Mouse (Mus musculus): ENCODE measurements around the gene Rexo1.
A peak's percentile ranks its signal among the peaks of the same experiment; 100 is the strongest.

The Rexo1 gene

GRCm38 (mm10) chr10:80503599-80504220 lies 57.6 kb downstream of the Rexo1 start:
- no peak for DNase-seq

GRCm38 (mm10) chr10:80502819-80503314 lies 58.5 kb downstream of the Rexo1 start:
- DNase-seq, result no peak

GRCm38 (mm10) chr10:80502291-80502690 lies 59.1 kb downstream of the Rexo1 start:
- no peak for DNase-seq

- no peak for DNase-seq
Measured at GRCm38 (mm10) chr10:80496421-80496820, 64.9 kb downstream of the Rexo1 start.

GRCm38 (mm10) chr10:80495901-80496300 lies 65.5 kb downstream of the Rexo1 start:
- no peak for DNase-seq

GRCm38 (mm10) chr10:80494732-80495131 lies 66.6 kb downstream of the Rexo1 start, which contains the start of gene Onecut3:
Gene Onecut3 (plus strand): TSS chr10:80494835.
- DNase-seq, result peak in 1 of 2 experiments; percentile 44
